Mouse (Mus musculus) adrenal gland, adult 2 months (tissue): Measurements from ENCODE around the gene Skp1a. TPM values are rescaled to one million over a fixed set of nuclear protein-coding genes. Genes with fewer than 3 reads are reported as not detected.

Experiments used
- DNase-seq: peaks from one replicate; pipeline ENCODE4 v3.0.0; 2021
- polyA plus RNA-seq: library from polyadenylated mRNA; depleted of rRNA; stranded (reverse); fragments of >200 nt; gene quantifications from 2 replicates; pipeline ENCODE4 v1.2.3, GENCODE M21; 2012
- total RNA-seq, 2 experiments: library from RNA; stranded (reverse); gene quantifications; 2 replicates each; pipeline ENCODE4 v1.2.3; 2021

Skp1a gene
- total and polyA plus RNA-seq, 3 experiments = 11.1 to 522 (median 396) TPM

- DNase-seq = peak; percentile 83
Measured at GRCm38 (mm10) chr11:52253674-52254375, 22.0 kb downstream of the Skp1a start.

- no peak for DNase-seq
Measured at GRCm38 (mm10) chr11:52255077-52255476, 23.3 kb downstream of the Skp1a start.

DNA sequence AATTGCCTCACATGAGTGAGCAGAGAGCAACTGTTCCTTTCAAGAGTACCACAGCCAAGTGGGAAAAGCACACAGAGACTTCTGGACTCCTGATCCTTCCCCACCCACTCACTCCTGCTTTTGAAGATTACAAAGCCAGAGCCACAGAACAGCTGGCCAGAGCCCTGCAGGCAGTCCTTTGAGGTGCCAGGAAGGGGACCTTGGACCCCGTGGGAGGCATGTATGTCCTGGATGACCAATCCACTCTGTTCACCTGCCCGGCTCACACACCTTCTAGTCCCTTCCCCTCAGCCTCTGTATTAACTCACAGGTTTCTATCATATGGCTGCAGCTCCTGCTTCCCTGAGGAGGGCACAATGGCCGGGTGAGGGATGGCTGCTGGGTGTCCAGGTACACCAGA is 25.6 kb downstream of the Skp1a start:
- no peak for DNase-seq

DNA sequence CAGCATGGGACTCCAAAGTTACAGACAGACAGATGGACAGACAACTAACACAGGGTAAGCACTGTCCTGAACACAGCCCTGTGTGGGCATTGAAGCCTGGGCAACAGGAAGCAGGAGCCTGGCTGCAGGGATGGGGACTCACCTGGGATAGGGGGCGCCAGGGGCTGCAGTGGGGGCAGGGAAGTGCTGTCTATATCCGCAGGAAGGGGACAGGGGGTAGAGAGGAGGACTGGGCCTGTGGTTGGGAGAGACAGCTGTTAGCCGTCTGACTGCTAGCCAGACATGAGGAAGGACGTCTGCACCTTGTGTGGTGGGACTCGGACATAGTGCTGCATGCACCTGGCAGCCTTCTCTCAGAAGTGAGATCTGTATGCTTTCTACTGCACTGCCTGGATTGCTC is 26.9 kb downstream of the Skp1a start:
- no peak for DNase-seq

- DNase-seq = peak; percentile 75
Measured at GRCm38 (mm10) chr11:52260878-52261277, 29.1 kb downstream of the Skp1a start.

DNA sequence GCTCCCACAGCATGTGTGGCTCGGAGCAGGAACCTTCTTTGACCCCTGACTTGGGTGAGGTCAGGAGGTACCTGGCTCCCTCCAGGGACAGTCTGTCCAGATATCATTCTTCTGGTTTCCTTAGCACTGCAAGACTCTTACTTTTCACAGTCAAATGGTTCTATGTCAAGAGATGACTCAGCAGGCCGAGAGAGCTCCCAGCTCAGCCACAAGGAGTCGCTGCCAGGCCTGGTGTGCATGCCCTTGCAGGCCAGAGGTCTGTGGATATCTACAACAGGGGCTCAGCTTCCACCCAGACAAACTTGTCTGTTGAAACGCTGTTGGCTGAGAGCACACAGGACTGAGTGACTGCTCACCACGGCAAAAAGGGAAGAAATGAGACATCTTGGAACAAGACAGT is 30.1 kb downstream of the Skp1a start:
- peak; percentile 86 for DNase-seq

DNA sequence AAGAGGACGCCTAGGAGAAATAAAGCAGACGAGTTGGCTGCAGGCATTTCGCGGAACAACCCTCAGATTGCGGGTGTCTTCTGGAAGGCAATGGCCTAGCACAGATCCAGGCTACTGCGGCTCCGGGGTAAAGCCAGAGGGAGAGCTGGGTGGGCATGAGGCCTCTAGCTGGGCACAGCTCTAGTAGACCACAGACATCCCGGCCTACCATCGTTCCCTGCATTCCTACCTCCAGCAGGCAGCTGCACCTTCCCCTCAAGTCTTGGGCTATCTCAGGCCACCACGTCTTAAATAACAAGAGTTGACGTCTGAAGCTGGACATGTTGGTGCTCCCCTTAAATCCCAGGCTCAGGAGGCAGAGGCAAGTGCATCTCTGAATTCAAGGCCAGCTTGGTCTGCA is 30.5 kb downstream of the Skp1a start:
- no peak for DNase-seq

DNA sequence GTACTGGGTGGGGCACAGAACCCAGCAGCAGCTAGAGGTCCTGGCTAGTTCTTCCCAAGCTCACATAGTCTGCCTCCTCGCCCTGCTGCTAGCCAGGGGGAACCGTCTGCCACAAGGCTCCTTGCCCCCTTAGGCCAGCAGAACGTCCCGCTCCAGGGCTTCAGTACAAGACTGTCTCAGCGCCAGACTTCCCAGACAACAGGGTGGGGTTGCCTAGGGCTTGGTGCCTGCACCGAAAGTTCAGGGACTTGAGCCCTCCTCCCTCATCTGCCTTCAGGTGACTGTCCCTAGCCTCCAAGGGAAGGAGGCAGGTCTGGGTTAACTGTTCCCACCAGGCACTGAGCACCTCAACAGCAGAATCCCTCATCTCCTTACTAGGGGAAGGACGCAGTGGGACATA is 33.1 kb downstream of the Skp1a start:
- DNase-seq = no peak

DNA sequence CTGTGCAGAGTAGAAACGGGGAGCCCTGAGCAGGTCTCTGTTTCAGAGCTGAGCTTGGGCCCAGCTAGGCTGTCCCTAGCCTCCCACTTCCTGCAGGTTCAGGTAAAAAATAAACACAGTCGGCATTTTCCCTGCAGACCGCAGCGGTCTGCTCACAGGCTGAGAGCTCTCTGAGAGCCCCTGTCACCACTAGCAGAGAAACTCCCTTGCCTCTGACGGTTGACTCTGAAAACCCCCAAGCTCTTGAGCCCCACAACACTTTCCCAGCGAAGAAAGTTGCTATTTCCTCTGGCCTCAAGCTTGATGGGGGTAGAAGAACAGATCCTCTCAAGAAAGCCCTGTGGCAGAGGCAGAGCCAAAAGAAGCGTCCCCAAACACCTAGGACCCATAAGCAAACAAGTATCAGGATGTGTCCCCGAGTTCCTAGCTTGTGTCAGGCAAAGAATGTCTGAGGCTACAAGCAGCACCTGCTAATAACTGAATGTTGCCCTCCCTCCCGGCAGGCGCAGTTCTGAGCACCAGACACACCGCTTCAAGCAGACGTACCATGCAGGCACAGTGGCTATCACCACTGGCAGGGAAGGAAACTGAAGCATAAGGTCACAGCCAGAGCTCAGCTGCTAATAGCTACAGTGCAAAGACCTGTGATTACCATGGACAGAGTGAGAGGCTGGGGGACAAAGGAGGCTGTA is 34.0 kb downstream of the Skp1a start:
- no peak for DNase-seq

DNA sequence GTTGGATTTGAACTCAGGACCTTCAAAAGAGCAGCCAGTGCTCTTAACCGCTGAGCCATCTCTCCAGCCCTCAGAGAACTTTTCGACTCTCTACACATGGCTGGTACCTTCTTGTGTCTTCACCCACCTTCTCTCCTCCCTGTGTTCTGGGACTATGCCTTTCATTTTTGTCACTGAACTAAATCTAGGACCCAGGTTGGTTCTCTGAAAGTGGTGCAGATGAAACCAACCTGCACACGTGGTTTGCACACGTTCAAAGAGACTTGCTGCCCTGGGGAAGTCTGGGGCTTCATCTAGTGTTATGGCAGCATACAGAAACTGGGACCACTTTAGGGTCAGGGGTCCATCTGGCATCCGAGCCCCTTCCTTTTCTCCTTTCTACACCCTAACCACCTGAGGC is 35.5 kb downstream of the Skp1a start:
- no peak for DNase-seq

- DNase-seq = no peak
Measured at GRCm38 (mm10) chr11:52268104-52268835, 36.5 kb downstream of the Skp1a start.

DNA sequence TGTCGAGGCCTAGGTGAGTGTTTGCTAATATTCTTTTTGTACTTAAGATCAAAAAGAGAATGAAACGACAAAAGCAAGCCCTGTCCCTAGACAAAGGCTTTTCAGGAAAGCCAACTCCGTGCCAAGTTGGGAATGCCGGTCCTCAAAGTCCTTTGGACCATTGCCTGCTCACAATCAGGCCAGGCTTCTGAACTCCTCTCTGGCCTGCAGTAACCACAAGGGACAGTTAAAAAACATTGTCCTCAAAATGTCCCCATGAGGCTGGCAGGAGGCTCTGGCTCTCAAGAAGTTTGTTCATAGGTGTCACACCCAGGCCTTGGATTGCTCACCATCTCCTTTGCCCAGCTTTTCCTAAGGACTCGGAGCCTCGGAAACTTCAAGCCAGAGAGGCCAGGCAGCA is 38.0 kb downstream of the Skp1a start:
- DNase-seq = no peak

DNA sequence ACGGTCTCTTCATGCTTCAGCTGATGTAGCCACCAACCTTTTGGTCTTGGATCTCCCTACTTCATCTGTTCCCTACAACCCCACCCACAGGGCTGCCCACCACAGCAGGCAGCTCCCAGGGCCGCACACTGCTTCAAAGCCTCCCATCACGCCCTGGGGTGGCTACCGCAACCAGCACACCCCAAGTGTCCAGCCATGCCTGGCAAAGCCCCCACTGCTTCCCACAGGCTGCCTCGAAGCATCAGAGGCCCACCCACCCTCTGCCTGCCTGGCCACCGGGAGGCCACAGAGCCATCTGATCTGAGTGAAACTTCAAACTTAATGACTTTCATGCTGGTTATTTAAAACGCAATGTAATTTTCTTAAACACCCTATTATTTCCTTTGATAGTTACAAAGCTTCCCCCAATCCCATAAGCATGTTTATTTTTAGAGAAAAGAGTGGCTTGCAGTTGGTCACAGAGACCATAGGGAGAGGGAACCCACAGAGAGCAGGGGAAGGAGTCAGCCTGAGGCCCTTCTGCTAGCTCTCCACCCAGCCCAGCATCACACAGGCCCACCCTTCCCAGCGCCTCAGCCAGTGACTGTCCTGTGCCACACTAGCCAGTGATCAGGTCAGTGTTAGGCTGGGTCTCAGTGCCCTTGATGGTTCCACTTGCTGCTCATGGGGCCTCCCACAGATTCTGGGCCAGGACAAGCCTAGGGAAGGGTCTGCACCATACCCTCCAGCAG is 40.1 kb downstream of the Skp1a start:
- no peak for DNase-seq

- DNase-seq = no peak
Measured at GRCm38 (mm10) chr11:52272619-52273018, 40.8 kb downstream of the Skp1a start.

DNA sequence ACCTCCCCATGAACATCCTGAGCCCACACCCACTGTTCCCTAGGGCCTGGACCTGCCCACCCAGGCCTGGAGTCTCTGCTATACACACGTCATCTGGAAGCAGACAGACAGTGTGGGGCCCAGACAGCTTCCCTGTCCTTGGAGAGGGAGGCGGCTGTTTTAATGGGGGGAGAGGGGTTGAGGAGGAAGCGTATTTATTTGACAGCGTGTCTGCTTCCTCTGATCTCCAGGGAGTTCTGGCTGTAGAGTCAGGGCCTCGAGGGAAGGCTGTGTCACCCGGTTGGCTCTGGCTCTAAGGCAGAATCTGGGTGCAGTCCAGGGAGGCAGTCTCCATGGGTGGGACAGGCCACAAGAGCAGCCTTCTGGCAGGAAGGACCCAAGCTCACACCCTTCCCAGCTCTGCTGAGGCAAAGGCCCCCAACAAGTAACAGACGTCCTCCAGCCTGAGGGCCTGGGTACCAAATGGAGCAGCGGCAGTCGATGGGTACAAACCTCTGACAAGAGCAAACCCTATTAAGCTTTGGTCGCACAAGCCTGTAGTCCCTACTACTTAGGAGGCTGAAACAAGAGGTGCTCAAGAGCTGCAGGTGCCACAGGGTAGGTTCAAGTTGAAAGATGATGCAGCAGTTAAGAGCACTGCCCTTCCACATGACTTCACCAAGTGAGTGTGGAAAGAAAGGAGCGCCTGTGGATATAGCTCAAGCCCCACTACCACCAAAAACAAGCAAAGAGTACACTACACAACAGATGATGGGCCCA is 41.6 kb downstream of the Skp1a start:
- DNase-seq = peak; percentile 72

DNA sequence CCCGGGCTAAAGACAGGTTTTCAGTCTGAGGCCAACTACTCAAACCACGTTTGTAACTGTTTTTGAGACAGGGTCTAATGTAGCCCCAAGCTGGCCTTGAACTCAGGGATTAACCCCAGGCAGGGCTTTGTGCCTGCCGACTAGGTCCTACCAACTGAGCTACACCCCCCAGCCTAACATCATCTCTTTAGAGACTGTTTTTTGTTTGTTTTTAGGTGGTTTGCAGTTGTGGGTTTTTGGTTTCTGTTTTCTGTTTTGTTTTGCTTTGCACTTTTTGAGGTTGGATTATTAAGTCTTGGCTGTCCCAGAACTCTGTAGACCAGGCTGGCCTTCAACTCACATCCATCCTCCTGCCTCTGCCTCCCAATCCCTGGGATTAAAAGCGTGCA is 42.1 kb downstream of the Skp1a start:
- no peak for DNase-seq

DNA sequence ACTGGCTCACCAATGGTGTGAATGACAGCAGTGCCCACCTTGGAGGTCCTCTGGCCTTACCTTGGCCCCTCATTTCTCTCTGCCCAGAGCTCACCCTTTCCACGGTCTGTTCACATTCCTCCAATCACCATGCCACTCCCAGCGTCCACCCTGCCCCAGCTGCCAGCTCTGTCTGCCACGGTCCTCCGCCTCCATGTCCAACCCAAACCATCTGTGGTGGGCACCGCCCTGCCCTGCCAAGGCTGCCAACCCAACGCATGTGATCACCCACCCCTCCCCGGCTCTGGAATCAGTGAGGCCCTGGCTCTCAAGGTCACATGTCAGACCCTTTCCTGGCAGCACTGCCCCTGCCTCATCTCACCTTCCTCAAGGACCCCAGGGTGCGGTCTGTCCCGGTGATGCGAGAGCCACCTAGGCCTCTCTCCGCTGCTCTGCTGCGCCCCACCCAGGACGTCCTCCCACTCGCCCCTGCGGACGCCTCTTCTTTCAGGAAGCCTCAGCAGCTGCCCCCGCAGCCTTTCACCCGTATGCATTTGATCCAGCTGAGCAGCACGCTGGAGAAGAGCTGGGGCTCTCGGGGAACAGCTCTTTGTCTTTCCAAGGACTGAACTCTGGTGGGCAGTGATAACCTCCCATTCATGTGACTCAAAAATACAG is 42.8 kb downstream of the Skp1a start:
- no peak for DNase-seq

GRCm38 (mm10) chr11:52275366-52275765 is 43.6 kb downstream of the Skp1a start:
- DNase-seq = no peak

DNA sequence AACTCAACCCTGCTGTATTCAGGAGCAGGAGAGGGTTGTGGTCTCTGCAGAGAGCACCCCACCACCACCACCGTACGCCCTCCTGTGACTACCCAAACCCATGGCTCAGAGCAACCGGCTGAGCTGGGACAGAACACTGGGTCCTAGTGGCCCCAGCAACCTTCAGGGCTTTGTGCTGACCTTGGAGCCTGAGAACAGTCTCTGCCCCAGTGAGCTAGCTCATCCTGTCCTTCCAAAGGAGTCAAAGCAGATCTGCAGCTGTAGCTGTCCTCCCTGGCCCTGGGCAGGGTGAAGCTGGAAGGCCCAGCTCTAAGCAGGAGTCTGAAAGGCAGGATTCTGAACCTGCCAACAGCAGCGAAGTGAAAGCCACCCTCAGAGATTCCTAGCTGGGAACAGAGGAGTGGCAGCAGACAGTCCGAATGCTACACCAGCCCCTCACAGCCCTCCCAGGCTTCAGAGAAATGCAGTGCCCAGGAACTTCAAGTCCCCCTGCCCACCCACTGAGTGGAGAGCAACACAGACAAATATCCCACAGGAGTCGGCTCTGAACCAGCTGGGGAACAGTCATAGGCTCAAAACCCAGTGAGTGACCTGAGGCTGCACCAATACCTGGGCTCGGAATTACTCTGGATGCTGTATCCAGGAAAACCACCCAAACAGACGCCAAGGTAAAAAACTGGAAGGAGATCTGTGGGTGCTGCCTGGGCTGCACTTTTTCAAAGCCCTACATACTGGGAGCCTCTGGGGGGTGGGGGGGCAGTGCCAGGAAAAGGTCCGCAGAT is 44.2 kb downstream of the Skp1a start:
- peak; percentile 76 for DNase-seq

DNA sequence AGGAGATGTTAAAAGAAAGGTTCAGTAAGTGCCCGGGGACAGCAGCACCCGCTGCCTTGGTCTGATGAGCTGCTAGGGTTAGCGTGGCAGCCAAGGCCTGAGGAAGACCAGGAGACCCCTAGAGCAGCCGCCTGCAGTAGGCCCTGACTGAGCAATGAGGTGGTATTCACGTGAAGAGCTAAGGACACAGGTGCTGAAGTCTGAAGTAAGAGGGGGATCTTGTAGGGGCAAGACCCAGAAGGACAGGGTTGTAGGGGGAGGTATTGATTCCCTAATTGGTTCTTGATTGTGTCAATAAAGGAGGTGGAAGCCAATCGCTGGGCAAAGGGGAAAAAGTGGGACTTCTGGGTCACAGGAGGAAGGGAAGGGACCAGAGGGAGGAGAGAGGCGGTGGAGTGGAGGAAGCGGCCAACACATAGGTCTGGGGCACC is 45.2 kb downstream of the Skp1a start:
- DNase-seq = no peak
